7 mouse cellular contexts compared by ENCODE assay signal in genomic region chr6:125426383-125427360, GRCm38 (mm10). TPM values are rescaled to one million over a fixed set of nuclear protein-coding genes. Genes with fewer than 3 reads are reported as not detected.
A peak's percentile ranks its signal among the peaks of the same experiment; 100 is the strongest.
DNase-seq lines count a peak whose midpoint lies in the region; ATAC-seq and TF ChIP-seq lines count a peak whose summit lies in the region.

No protein-coding gene starts in this region.

- DNase-seq in adrenal gland, postnatal 10 days: peak; percentile 91
- DNase-seq in embryo, embryonic 9.5 days (ENCODE audit: extremely low spot score): peak; percentile 84
- peak; percentile 69 for DNase-seq in kidney, adult 11 months
- peak; percentile 87 for DNase-seq in limb, embryonic 11.5 days (ENCODE audit: low spot score)

- no peaks in the 10 kb centered on the region for H3K27me3 ChIP-seq in limb, embryonic 11.5 days (ENCODE audit: control insufficient read depth, insufficient read depth, low read length)
- H3K27me3 ChIP-seq in midbrain, embryonic 13.5 days: no peaks in the 10 kb centered on the region; the same call in 1 of the 2 replicates
- no peaks in the 10 kb centered on the region for H3K27me3 ChIP-seq in small intestine, adult 2 months (ENCODE audit: control insufficient read depth, insufficient read depth, low read length)

- H3K4me3 ChIP-seq in limb, embryonic 11.5 days (ENCODE audit: low read depth, low read length): peak overlapping the region; percentile 36
- H3K4me3 ChIP-seq in midbrain, embryonic 13.5 days (replicated peaks): peak overlapping the region; percentile 44
- H3K4me3 ChIP-seq in small intestine, adult 2 months (ENCODE audit: low read depth, low read length): peak overlapping the region; percentile 59

- peak; percentile 60 for ATAC-seq in granulocyte monocyte progenitor cell, adult 5-6 weeks (replicated peaks; ENCODE audit: poor library complexity, severe bottlenecking)
- peak; percentile 49; the same call in 1 of the 2 replicates for ATAC-seq in limb, embryonic 11.5 days (ENCODE audit: insufficient number of reproducible peaks, low FRiP score, low TSS enrichment, low read depth)
- ATAC-seq in midbrain, embryonic 13.5 days: peak; percentile 91

- H3K9ac ChIP-seq in limb, embryonic 11.5 days (ENCODE audit: low read length): peak overlapping the region; percentile 62
- peak overlapping the region; percentile 63 for H3K9ac ChIP-seq in midbrain, embryonic 13.5 days (replicated peaks)

- peaks cover 8% of the 10 kb centered on the region for H3K4me1 ChIP-seq in limb, embryonic 11.5 days (ENCODE audit: control insufficient read depth, insufficient read depth, low read length)
- peaks cover 23% of the 10 kb centered on the region for H3K4me1 ChIP-seq in midbrain, embryonic 13.5 days (replicated peaks)
- H3K4me1 ChIP-seq in small intestine, adult 2 months (ENCODE audit: control insufficient read depth, insufficient read depth, insufficient read length, low read length): peaks cover 21% of the 10 kb centered on the region

- TF ChIP-seq CTCF in small intestine, adult 2 months (IDR thresholded peaks at IDR 0.05; ENCODE audit: extremely low read depth, insufficient read length, insufficient replicate concordance, low read depth, low read length): peak; percentile 97

- no peak for TF ChIP-seq POLR2A in small intestine, adult 2 months (IDR thresholded peaks at IDR 0.05; ENCODE audit: low read depth, low read length)

- WGBS in limb, embryonic 11.5 days: 3% methylated on average over 25 of the region's 25 CpGs
- 2% methylated on average over 25 of the region's 25 CpGs for WGBS in midbrain, embryonic 13.5 days
- WGBS in small intestine, adult 2 months: 2% methylated on average over 25 of the region's 25 CpGs

- no peaks in the 10 kb centered on the region for H3K9me3 ChIP-seq in limb, embryonic 11.5 days (ENCODE audit: control insufficient read depth, low read length)
- no peaks in the 10 kb centered on the region for H3K9me3 ChIP-seq in midbrain, embryonic 13.5 days

- H3K4me2 ChIP-seq in limb, embryonic 11.5 days (ENCODE audit: low read depth, severe bottlenecking): peak overlapping the region; percentile 87
- peak overlapping the region; percentile 77 for H3K4me2 ChIP-seq in midbrain, embryonic 13.5 days (replicated peaks)

- H3K36me3 ChIP-seq in limb, embryonic 11.5 days (ENCODE audit: control insufficient read depth, insufficient read depth, low read length): no peaks in the 10 kb centered on the region
- no peaks in the 10 kb centered on the region for H3K36me3 ChIP-seq in midbrain, embryonic 13.5 days
- no peaks in the 10 kb centered on the region for H3K36me3 ChIP-seq in small intestine, adult 2 months (ENCODE audit: control insufficient read depth, insufficient read depth, low read length)

- H3K27ac ChIP-seq in limb, embryonic 11.5 days (replicated peaks; ENCODE audit: low read depth, low read length): no peak overlapping the region
- H3K27ac ChIP-seq in midbrain, embryonic 13.5 days: no peak overlapping the region
- peak overlapping the region; percentile 48 for H3K27ac ChIP-seq in small intestine, adult 2 months (ENCODE audit: insufficient read depth, low read depth, low read length)

RNA-seq across cellular contexts. Expression of gene Plekhg6, which starts 46.1 kb away (rescaled TPM):
- under 1 TPM; 0.69 to 0.82 TPM for total RNA-seq in adrenal gland, postnatal 10 days (2021)
- not detected in 2 replicates for total RNA-seq in granulocyte monocyte progenitor cell, adult 5-6 weeks (2014; fragmentation: Nextera tagmentation)
- not detected in 2 replicates for total RNA-seq in granulocyte monocyte progenitor cell, adult 5-6 weeks (2017)
- 0.13 and 0.27 TPM in 2 replicates for polyA plus RNA-seq in limb, embryonic 11.5 days (2014; fragmentation: Nextera tagmentation; extraction: Ambion mirVana)
- polyA plus RNA-seq in midbrain, embryonic 13.5 days (2015; fragmentation: Nextera tagmentation; extraction: Ambion mirVana): 0.08 and 0.23 TPM in 2 replicates
- 26.0 and 66.6 TPM in 2 replicates for polyA plus RNA-seq in small intestine, adult 2 months (2012; rRNA removed)

Comparison
In these comparisons a context has a peak if more than half of its experiments do, and no peak if none do; other contexts are left out.
1. RNA of gene Plekhg6, which starts 46.1 kb away (polyA plus RNA-seq): 26.0 to 66.6 TPM in small intestine, adult 2 months; 0.13 to 0.27 TPM in limb, embryonic 11.5 days and 0.08 to 0.23 TPM in midbrain, embryonic 13.5 days; every median in the first group is over 10 times any median in the second.
2. Peak in every context shown above with its lines, with median percentiles within 50 percentile points of each other: DNase-seq, ATAC-seq and H3K4me3 ChIP-seq.